Mouse (Mus musculus) lung, embryonic 16.5 days (tissue): ENCODE data around the gene Cmklr1. TPM values are rescaled to one million over a fixed set of nuclear protein-coding genes. Genes with fewer than 3 reads are reported as not detected.

ENCODE experiments used
- ATAC-seq: fragments of 200-750 bp; cut with Nextera tagmentation; 2 replicates; pipeline ENCODE4 v1.8.0; 2017; ENCODE audit warnings: low read depth, mild to moderate bottlenecking, moderate library complexity
- H3K27ac ChIP-seq: fragments of 300-500 bp; sonication (generic); 2 replicates; pipeline ENCODE4 v1.5.1; 2014; ENCODE audit warnings: mild to moderate bottlenecking, control low read depth, low read length
- H3K27me3 ChIP-seq: fragments of 300-500 bp; sonication (generic); 2 replicates; pipeline ENCODE4 v1.6.1; 2014; ENCODE audit warnings: low read depth, low read length, mixed read lengths; ENCODE audit not compliant: control insufficient read depth, insufficient read depth
- H3K36me3 ChIP-seq: fragments of 300-500 bp; sonication (generic); 2 replicates; pipeline ENCODE4 v1.6.1; 2014; ENCODE audit warnings: low read length; ENCODE audit not compliant: control insufficient read depth, insufficient read depth
- H3K4me1 ChIP-seq: fragments of 300-500 bp; sonication (generic); replicated peaks from 2 replicates; pipeline ENCODE4 v1.6.1; 2014; ENCODE audit warnings: low read length, mixed read lengths; ENCODE audit not compliant: control insufficient read depth, insufficient read depth
- H3K4me2 ChIP-seq: fragments of 300-500 bp; sonication (generic); 2 replicates; pipeline ENCODE4 v1.6.1; 2014; ENCODE audit warnings: low read depth, low read length, control low read depth
- H3K4me3 ChIP-seq: fragments of 300-500 bp; sonication (generic); 2 replicates; pipeline ENCODE4 v1.5.1; 2014; ENCODE audit warnings: mild to moderate bottlenecking, low read length, control low read depth
- H3K9ac ChIP-seq: fragments of 300-500 bp; sonication (generic); 2 replicates; pipeline ENCODE4 v1.6.1; 2014; ENCODE audit warnings: low read length, control low read depth
- H3K9me3 ChIP-seq: fragments of 300-500 bp; sonication (generic); 2 replicates; pipeline ENCODE4 v1.6.1; 2016; ENCODE audit warnings: low read length; ENCODE audit not compliant: control insufficient read depth
- WGBS: fragments of 180-500 bp; shearing (Covaris S2); extraction: QIAGEN DNeasy Blood & Tissue Kit; methylation state at CpG from one replicate; pipeline ENCODE4 v1.1.7; 2014; 5-methylcytosine and 5-hydroxymethylcytosine counted together
- polyA plus RNA-seq: library from polyadenylated mRNA; unstranded; fragments of >200 nt; fragmentation: Nextera tagmentation; extraction: Ambion mirVana; gene quantifications from 2 replicates; pipeline ENCODE4 v1.2.1, GENCODE M21; 2015

Cmklr1 gene
- polyA plus RNA-seq, 1 experiment from 2014 or later = 14.0 TPM

DNA sequence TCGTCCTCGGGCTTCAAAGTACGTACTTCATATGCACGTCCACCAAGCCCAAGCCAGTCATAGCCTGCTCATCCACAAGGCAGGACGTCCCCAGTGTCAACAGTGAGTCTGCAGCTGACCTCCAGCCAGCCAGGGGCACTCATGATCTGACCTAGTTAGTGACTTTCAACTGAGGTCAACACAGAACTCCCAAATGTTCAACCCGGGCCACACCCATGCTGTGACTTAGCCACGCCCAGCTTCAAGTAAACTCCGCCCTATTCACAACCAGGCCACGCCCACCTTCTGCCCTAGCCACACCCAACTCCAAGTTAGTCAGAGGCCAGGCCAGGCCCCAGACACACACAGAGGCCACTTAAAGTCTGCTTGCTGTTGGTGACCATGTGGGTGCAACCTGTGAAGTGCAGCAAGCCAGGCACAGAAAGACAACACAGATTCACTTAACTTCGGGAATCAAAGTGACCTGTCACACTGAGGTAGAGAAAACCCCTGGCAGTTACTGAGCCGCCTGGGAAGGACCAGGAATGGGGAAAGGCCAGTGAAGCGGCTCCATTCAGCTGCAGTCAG, 14.5 kb upstream of the Cmklr1 start:
- no peak for ATAC-seq
- Histone ChIP-seq H3K9me3 (no peaks in the 10 kb centered on the region; the same call in 1 of the 2 replicates), H3K27ac (no peak overlapping the region), H3K27me3 (no peaks in the 10 kb centered on the region), H3K4me1 (peaks cover 5% of the 10 kb centered on the region), H3K4me2 (no peak overlapping the region), H3K36me3 (no peaks in the 10 kb centered on the region), H3K9ac (no peak overlapping the region), H3K4me3 (no peak overlapping the region)
- WGBS = 66% methylated on average over 12 of the region's 12 CpGs

DNA sequence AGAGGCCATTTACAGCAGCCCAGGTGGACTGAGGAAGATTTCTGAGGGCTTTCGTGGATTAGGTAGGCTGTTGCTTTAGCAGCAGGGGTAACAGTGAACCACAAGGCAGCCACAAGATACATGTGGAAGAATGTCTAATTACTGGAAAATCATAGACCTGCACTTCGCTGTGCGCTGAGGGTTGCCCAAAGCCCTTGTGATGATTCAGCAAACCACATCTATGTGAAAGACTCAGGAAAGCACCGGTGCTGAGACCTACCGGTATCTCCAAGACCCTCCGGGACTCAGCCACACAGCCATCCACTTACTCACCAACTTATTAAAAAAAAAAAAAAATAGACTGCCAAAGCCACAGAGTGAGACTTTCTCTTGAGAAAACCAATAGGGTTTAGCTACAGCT, 13.9 kb upstream of the Cmklr1 start:
- Histone ChIP-seq H3K4me3 (no peak overlapping the region), H3K36me3 (no peaks in the 10 kb centered on the region), H3K27me3 (no peaks in the 10 kb centered on the region), H3K9me3 (no peaks in the 10 kb centered on the region; the same call in 1 of the 2 replicates), H3K4me1 (peaks cover 5% of the 10 kb centered on the region), H3K4me2 (no peak overlapping the region), H3K9ac (no peak overlapping the region), H3K27ac (no peak overlapping the region)
- WGBS = 95% methylated on average over 6 of the region's 6 CpGs
- ATAC-seq = no peak

DNA sequence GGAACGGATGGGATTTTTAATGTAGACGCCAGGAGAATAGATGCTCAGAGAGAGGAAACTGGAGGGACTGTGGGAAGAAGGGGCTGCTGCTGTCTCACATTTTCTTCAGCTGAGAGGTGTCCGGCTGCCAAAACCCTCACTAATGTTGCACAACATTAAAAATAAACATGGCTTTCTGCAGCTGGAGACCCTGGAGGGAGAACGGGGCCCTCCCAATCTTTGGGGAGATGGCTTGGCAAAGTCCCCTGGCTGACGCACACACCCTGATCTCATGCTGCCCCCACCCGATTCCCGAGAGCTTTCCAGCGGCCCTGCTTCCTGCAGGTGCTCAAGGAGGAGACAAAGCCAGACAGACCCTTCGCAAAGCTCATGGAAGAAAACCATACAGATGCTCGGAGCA, 10.6 kb upstream of the Cmklr1 start:
- no peak overlapping the region for H3K4me3 ChIP-seq
- peaks cover 5% of the 10 kb centered on the region for H3K4me1 ChIP-seq
- H3K27ac ChIP-seq = no peak overlapping the region
- H3K4me2 ChIP-seq = no peak overlapping the region
- H3K36me3 ChIP-seq = no peaks in the 10 kb centered on the region
- H3K27me3 ChIP-seq = no peaks in the 10 kb centered on the region
- 44% methylated on average over 10 of the region's 10 CpGs for WGBS
- peak; percentile 92 for ATAC-seq
- no peak overlapping the region for H3K9ac ChIP-seq
- no peaks in the 10 kb centered on the region; the same call in 1 of the 2 replicates for H3K9me3 ChIP-seq

GRCm38 (mm10) chr5:113654821-113655220, 4.6 kb upstream of the Cmklr1 start:
- Histone ChIP-seq H3K9me3 (no peaks in the 10 kb centered on the region; the same call in 1 of the 2 replicates), H3K27me3 (no peaks in the 10 kb centered on the region), H3K4me2 (no peak overlapping the region), H3K27ac (no peak overlapping the region), H3K36me3 (no peaks in the 10 kb centered on the region), H3K4me1 (peaks cover 5% of the 10 kb centered on the region), H3K9ac (no peak overlapping the region), H3K4me3 (no peak overlapping the region)
- 71% methylated on average over 12 of the region's 12 CpGs for WGBS
- ATAC-seq = no peak

GRCm38 (mm10) chr5:113654206-113654605, 4.0 kb upstream of the Cmklr1 start:
- Histone ChIP-seq H3K27ac (no peak overlapping the region), H3K36me3 (no peaks in the 10 kb centered on the region), H3K27me3 (no peaks in the 10 kb centered on the region), H3K9me3 (no peaks in the 10 kb centered on the region), H3K9ac (no peak overlapping the region), H3K4me2 (no peak overlapping the region), H3K4me1 (peaks cover 5% of the 10 kb centered on the region), H3K4me3 (no peak overlapping the region)
- ATAC-seq = no peak
- 70% methylated on average over 11 of the region's 11 CpGs for WGBS

DNA sequence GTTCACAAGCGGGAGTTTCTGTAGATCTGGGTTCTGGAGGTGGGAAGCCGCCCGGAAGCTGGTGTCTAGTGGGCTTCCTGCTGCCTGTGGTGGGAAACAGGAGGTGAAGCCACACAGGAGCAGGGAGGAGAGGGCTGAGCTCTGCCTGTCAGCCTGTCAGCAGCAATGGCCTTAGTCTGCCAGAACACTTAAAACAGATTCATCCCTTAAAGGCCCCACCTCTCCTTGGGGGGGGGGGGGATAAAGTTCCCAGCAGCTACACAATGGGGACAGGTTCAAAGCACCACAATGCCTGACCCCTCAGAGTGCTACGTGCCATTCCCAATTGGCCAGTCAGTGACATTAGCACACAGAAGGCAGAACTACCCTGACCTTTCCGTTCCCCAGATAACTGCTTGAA, 2.0 kb upstream of the Cmklr1 start:
- H3K9ac ChIP-seq = no peak overlapping the region
- 18% methylated on average over 5 of the region's 5 CpGs for WGBS
- ATAC-seq = no peak

DNA sequence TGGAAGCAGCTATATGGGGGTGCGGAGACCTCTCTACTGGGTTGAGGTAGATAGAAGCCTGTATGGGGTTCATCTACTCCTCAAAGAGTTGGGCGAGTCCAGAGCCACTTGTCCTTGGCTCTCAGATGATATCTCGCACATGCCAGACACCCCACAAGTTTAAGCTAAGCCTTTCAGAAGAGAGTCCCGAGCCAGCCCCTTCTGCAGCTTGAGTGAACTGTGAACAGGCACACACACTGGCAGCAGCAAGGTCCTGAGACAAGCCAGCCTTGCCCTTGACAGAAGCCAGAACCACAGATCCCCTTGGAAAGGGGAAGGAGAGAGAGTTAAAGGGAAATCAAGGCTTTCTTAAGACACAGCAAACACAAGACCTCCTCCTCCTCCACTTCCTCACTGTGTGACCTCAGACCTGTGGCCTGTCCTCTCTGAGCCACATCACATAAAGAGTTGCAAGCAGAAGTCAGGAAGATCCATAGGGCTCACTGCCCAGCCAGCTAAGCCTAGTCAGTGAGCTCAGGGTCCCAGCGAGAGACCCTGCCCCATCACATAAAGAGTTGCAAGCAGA, 1.5 kb downstream of the Cmklr1 start:
- Histone ChIP-seq H3K9me3 (no peaks in the 10 kb centered on the region), H3K36me3 (no peaks in the 10 kb centered on the region), H3K4me2 (peak overlapping the region; percentile 59), H3K27me3 (no peaks in the 10 kb centered on the region), H3K27ac (peak overlapping the region; percentile 17; the same call in 1 of the 2 replicates), H3K4me3 (peak overlapping the region; percentile 55), H3K4me1 (peaks cover 18% of the 10 kb centered on the region), H3K9ac (peak overlapping the region; percentile 44)
- no peak for ATAC-seq
- 70% methylated on average over 5 of the region's 5 CpGs for WGBS

More for the DNA sequence above, 2.0 kb upstream of the Cmklr1 start:
- Histone ChIP-seq H3K4me2 (no peak overlapping the region), H3K4me1 (peaks cover 10% of the 10 kb centered on the region), H3K27ac (no peak overlapping the region), H3K4me3 (no peak overlapping the region), H3K36me3 (no peaks in the 10 kb centered on the region), H3K9me3 (no peaks in the 10 kb centered on the region), H3K27me3 (no peaks in the 10 kb centered on the region)

- Histone ChIP-seq H3K4me3 (no peak overlapping the region), H3K27me3 (no peaks in the 10 kb centered on the region), H3K4me2 (peak overlapping the region; percentile 59), H3K9me3 (no peaks in the 10 kb centered on the region), H3K36me3 (no peaks in the 10 kb centered on the region), H3K27ac (no peak overlapping the region), H3K9ac (no peak overlapping the region), H3K4me1 (peaks cover 20% of the 10 kb centered on the region)
- ATAC-seq = no peak
- WGBS = 82% methylated on average over 8 of the region's 8 CpGs
Measured at GRCm38 (mm10) chr5:113647141-113647540, 3.1 kb downstream of the Cmklr1 start.

GRCm38 (mm10) chr5:113644520-113644919, 5.7 kb downstream of the Cmklr1 start:
- Histone ChIP-seq H3K27ac (no peak overlapping the region), H3K4me1 (peaks cover 30% of the 10 kb centered on the region)
- no peak for ATAC-seq

More at GRCm38 (mm10) chr5:113644520-113644919, 5.7 kb downstream of the Cmklr1 start:
- H3K4me2 ChIP-seq = no peak overlapping the region
- no peaks in the 10 kb centered on the region for H3K36me3 ChIP-seq
- 83% methylated on average over 4 of the region's 4 CpGs for WGBS
- no peak overlapping the region for H3K9ac ChIP-seq
- no peaks in the 10 kb centered on the region for H3K27me3 ChIP-seq
- no peak overlapping the region for H3K4me3 ChIP-seq
- H3K9me3 ChIP-seq = no peaks in the 10 kb centered on the region
